Mouse (Mus musculus) heart, adult 2 months (tissue): ENCODE results near the gene Axin1. TPM values are rescaled to one million over a fixed set of nuclear protein-coding genes. Genes with fewer than 3 reads are reported as not detected.
A peak's percentile ranks its signal among the peaks of the same experiment; 100 is the strongest.

Experiments used
- DNase-seq, 2 experiments: peaks; one replicate each; pipeline ENCODE4 v3.0.0; 2021
- H3K27ac ChIP-seq: fragments of 200-600 bp; 2 replicates; pipeline ENCODE4 v1.8.1; 2022
- H3K27me3 ChIP-seq: fragments of 200-500 bp; 2 replicates; pipeline ENCODE4 v1.6.1; 2012; ENCODE audit warnings: mild to moderate bottlenecking, low read length, inconsistent platforms, mixed read lengths; ENCODE audit not compliant: control insufficient read depth, insufficient read depth
- H3K36me3 ChIP-seq: fragments of 200-500 bp; 2 replicates; pipeline ENCODE4 v1.6.1; 2012; ENCODE audit warnings: low read length, inconsistent platforms; ENCODE audit not compliant: control insufficient read depth, insufficient read depth
- H3K4me1 ChIP-seq: fragments of 200-500 bp; 2 replicates; pipeline ENCODE4 v1.6.1; 2011; ENCODE audit warnings: low read length; ENCODE audit not compliant: control insufficient read depth, insufficient read depth
- H3K4me3 ChIP-seq: fragments of 200-600 bp; 2 replicates; pipeline ENCODE4 v1.8.1; 2022
- H3K79me2 ChIP-seq: fragments of 200-500 bp; replicated peaks from 2 replicates; pipeline ENCODE4 v1.6.1; 2012; ENCODE audit warnings: mild to moderate bottlenecking, inconsistent platforms, low read length, moderate library complexity, mixed read lengths; ENCODE audit not compliant: control insufficient read depth, insufficient read depth
- H3K9ac ChIP-seq: fragments of 200-500 bp; 2 replicates; pipeline ENCODE4 v1.6.1; 2012; ENCODE audit warnings: low read depth, mild to moderate bottlenecking, control low read depth, inconsistent platforms, low read length, mixed read lengths
- CTCF ChIP-seq: fragments of 200-600 bp; IDR thresholded peaks from 2 replicates; pipeline ENCODE4 v1.8.1; 2022; ENCODE audit warnings: antibody characterized with exemption, mild to moderate bottlenecking, moderate library complexity
- EP300 ChIP-seq: fragments of 200-500 bp; IDR thresholded peaks from 2 replicates; pipeline ENCODE4 v1.6.1; 2011; ENCODE audit warnings: low read depth, low read length, control low read depth; ENCODE audit not compliant: insufficient read depth
- POLR2A ChIP-seq: fragments of 200-500 bp; IDR thresholded peaks from 2 replicates; pipeline ENCODE4 v1.6.1; 2011; ENCODE audit warnings: mild to moderate bottlenecking, low read depth, low read length, control low read depth; ENCODE audit not compliant: insufficient read depth
- WGBS: fragments of 180-500 bp; shearing (Covaris S2); methylation state at CpG from one replicate; pipeline ENCODE4 v1.1.7; 2018; 5-methylcytosine and 5-hydroxymethylcytosine counted together
- intact Hi-C: fragments of 180-260 bp; cut with DNase I; formaldehyde crosslinking; loops from one replicate; pipeline ENCODE4 v1.15.1; 2025
- polyA plus RNA-seq: library from polyadenylated mRNA; depleted of rRNA; stranded (reverse); fragments of >200 nt; gene quantifications from 2 replicates; pipeline ENCODE4 v1.2.3, GENCODE M21; 2012
- total RNA-seq, 2 experiments: library from RNA; stranded (reverse); gene quantifications; 2 replicates each; pipeline ENCODE4 v1.2.3; 2021

Axin1 gene
- total and polyA plus RNA-seq, 3 experiments, result 7.6 to 18.2 (median 16.5) TPM

DNA sequence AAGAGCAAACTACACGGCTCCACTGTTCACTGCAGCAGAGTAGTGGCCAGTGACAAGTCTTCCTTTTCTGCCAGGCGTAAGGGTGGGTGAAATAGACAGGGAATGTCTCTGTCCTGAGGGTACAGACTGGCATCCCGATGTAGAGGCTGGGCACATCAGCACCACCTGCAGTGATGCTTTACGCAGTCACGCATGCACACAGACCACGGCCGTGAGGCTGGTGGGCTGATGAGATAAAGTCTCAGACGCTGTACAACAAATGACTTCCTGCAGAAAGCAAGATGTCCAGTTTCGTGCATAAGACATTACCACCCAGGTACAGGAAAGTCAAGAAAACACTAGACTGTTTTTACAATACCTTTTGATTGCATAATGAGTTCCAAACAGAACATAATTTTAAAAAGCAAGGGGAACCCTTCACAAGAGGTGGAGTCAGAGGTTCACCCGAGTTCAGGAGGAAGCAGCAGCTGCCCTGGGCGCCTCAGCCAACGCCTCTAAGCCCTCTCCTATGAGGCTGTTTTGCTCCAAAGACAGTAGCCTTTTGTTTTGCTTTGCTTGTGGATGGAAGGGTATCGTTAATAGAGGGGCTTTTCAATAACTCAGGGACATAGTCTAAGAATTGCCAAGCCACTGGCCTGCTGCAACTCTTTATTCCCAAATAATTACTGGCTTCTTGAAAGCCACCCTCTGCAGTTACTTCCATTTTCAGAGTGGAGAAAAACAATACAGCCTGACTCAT, 96.8 kb downstream of the Axin1 start:
- intact Hi-C loops, result no loop called here
- DNase-seq, result peak in 1 of 2 experiments; percentile 20
- TF ChIP-seq CTCF (no peak), EP300 (no peak), POLR2A (no peak)
- peaks cover 1% of the 10 kb centered on the region; the same call in 1 of the 2 replicates for H3K4me1 ChIP-seq
- H3K9ac ChIP-seq, result no peak overlapping the region
- no peak overlapping the region for H3K4me3 ChIP-seq
- 55% methylated on average over 13 of the region's 13 CpGs for WGBS
- H3K79me2 ChIP-seq, result peaks cover 4% of the 10 kb centered on the region; the same call in 1 of the 2 replicates
- H3K36me3 ChIP-seq, result peaks cover 2% of the 10 kb centered on the region; the same call in 1 of the 2 replicates
- peak overlapping the region; percentile 3 for H3K27ac ChIP-seq
- H3K27me3 ChIP-seq, result no peaks in the 10 kb centered on the region

DNA sequence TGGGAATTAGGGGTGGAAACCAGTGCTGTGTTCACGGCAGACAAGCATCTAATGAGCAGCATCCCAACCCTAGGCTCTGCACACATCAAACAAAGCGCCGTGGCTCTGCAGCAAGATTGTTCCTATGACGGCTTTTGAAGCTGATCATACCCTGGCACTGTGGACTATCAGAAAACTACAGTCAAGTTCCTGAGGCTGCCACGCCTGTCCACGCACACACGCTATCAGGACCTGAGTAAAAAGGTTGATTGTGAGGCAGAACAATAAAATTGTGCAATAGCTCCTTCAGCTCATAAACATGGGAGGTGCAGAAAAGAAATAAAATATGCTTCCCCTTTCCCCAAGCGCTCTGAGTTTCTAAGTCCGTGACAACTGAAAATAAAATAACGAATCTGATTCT, 99.2 kb downstream of the Axin1 start:
- intact Hi-C loops, result no loop called here
- peaks cover 2% of the 10 kb centered on the region; the same call in 1 of the 2 replicates for H3K36me3 ChIP-seq
- H3K79me2 ChIP-seq, result peaks cover 1% of the 10 kb centered on the region; the same call in 1 of the 2 replicates
- H3K4me1 ChIP-seq, result peaks cover 3% of the 10 kb centered on the region; the same call in 1 of the 2 replicates
- no peaks in the 10 kb centered on the region for H3K27me3 ChIP-seq
- no peak for TF ChIP-seq POLR2A
- no peak for TF ChIP-seq CTCF
- TF ChIP-seq EP300, result no peak
- H3K9ac ChIP-seq, result no peak overlapping the region
- WGBS, result 83% methylated on average over 10 of the region's 10 CpGs
- no peak overlapping the region for H3K4me3 ChIP-seq
- no peak overlapping the region for H3K27ac ChIP-seq
- no peak for DNase-seq

- 44% methylated on average over 2 of the region's 2 CpGs for WGBS
- H3K4me1 ChIP-seq, result peaks cover 6% of the 10 kb centered on the region; the same call in 1 of the 2 replicates
- H3K27me3 ChIP-seq, result no peaks in the 10 kb centered on the region
- peaks cover 1% of the 10 kb centered on the region; the same call in 1 of the 2 replicates for H3K79me2 ChIP-seq
- TF ChIP-seq EP300, result no peak
- no peak for TF ChIP-seq CTCF
- TF ChIP-seq POLR2A, result no peak
- intact Hi-C loops, result no loop called here
- no peak overlapping the region for H3K9ac ChIP-seq
- H3K4me3 ChIP-seq, result no peak overlapping the region
- DNase-seq, result no peak
- no peak overlapping the region for H3K27ac ChIP-seq
- peaks cover 2% of the 10 kb centered on the region; the same call in 1 of the 2 replicates for H3K36me3 ChIP-seq
Observed at GRCm38 (mm10) chr17:26239551-26239950, 101.1 kb downstream of the Axin1 start.

DNA sequence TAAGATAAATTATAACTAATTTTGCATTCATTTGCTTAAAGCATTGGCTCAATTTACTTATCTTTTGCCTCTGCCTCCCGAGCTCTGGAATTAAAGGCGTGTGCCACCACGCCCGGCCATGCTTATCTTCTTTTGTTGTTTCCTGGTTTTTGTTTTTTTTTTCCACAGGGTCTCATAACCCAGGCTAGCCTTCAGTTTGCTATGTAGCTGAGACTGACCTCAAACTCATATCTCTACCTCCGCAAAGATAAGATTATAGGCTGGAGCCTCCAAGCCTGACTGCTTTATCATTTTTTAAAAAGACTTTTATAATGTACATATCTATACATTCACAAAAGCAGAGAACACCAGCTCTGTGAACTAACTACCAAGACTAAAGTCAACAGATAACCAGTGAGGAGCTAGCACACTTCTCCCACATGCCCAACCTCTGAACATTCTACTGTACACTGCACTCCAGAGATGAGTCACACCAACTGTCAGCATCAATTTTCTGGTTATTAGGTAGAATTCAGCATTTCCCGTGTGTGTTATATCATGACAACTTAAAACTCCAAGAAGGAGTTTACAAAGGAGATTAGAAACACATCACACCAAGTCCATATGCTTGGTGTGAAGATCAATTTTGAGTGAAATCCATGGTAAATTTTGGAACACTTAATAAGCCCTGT, 101.8 kb downstream of the Axin1 start:
- intact Hi-C loops, result loop anchor here (5.0 kb wide), 2 partner anchors 103 to 118 kb away; partner anchors contain the start of genes Axin1 and Mrpl28
- Histone ChIP-seq H3K27ac (no peak overlapping the region), H3K4me1 (peaks cover 4% of the 10 kb centered on the region; the same call in 1 of the 2 replicates), H3K4me3 (no peak overlapping the region), H3K79me2 (peaks cover 1% of the 10 kb centered on the region; the same call in 1 of the 2 replicates), H3K9ac (no peak overlapping the region), H3K27me3 (no peaks in the 10 kb centered on the region), H3K36me3 (peaks cover 2% of the 10 kb centered on the region; the same call in 1 of the 2 replicates)
- DNase-seq, result no peak
- 54% methylated on average over 6 of the region's 6 CpGs for WGBS
- no peak for TF ChIP-seq CTCF
- no peak for TF ChIP-seq EP300
- no peak for TF ChIP-seq POLR2A

GRCm38 (mm10) chr17:26240990-26241389, 102.5 kb downstream of the Axin1 start:
- WGBS, result 59% methylated on average over 6 of the region's 6 CpGs
- TF ChIP-seq POLR2A (no peak), EP300 (no peak), CTCF (no peak)
- intact Hi-C loops, result loop anchor here (5.0 kb wide), 2 partner anchors 104 to 119 kb away; partner anchors contain the start of genes Axin1 and Mrpl28
- Histone ChIP-seq H3K4me1 (peaks cover 4% of the 10 kb centered on the region; the same call in 1 of the 2 replicates), H3K79me2 (peaks cover 1% of the 10 kb centered on the region; the same call in 1 of the 2 replicates), H3K27me3 (no peaks in the 10 kb centered on the region), H3K4me3 (no peak overlapping the region), H3K9ac (no peak overlapping the region), H3K27ac (no peak overlapping the region), H3K36me3 (peaks cover 1% of the 10 kb centered on the region; the same call in 1 of the 2 replicates)
- DNase-seq, result no peak
